Mouse (Mus musculus): ENCODE results near the gene Dlx4.

Gene Dlx4

DNA sequence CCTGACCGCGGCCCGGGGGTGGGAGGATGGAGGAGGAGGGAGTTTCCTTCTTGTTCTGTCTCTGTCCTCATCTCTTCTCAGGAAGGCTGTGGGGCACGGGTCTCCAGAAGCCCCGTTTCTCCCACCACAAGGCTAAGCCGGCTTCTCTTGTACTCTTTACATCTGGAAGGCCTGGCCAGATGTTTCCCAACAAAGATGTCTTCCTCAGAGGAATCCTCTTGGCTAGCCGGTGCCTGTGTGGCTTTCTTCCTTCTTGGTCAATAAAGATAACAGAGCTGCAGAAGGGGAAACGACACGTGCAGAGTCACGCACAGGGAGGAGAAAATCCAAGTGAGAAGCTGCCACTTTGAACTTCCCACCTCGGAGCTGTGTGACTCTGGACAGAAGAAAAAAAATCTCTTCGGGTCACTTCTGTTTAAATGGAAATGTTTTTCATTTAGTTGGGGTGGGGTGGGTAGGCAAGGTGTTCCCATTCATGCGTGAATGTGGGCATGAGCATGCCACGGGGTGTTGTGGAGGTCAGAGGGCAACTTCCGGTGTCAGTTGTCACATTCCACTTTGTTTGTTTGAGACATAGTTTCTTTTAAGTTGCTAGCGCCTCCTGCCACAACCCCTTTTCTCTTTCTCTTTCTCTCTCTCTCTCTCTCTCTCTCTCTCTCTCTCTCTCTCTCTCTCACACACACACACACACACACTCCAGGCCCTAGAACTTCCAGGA is 44.8 kb downstream of the Dlx4 start:
- no peak for DNase-seq

DNA sequence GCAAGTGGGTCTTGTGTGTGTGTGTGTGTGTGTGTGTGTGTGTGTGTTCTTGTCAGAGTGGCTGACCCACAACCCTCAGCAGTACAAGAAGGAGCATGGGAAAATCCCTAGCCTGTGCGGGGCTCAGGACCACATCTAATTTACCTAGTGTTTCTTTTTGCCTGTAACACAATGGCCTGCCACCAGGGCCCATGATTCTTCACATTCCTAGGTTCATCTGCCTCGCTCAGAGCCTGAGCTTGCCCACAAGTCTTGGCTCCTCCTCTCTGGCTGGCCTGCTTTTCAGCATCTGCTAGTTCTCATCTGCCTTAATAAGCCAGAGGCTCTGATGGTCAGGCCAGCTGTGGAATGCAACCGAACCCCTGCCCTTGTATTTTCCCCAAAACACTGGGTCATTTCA is 45.7 kb downstream of the Dlx4 start:
- DNase-seq: no peak

DNA sequence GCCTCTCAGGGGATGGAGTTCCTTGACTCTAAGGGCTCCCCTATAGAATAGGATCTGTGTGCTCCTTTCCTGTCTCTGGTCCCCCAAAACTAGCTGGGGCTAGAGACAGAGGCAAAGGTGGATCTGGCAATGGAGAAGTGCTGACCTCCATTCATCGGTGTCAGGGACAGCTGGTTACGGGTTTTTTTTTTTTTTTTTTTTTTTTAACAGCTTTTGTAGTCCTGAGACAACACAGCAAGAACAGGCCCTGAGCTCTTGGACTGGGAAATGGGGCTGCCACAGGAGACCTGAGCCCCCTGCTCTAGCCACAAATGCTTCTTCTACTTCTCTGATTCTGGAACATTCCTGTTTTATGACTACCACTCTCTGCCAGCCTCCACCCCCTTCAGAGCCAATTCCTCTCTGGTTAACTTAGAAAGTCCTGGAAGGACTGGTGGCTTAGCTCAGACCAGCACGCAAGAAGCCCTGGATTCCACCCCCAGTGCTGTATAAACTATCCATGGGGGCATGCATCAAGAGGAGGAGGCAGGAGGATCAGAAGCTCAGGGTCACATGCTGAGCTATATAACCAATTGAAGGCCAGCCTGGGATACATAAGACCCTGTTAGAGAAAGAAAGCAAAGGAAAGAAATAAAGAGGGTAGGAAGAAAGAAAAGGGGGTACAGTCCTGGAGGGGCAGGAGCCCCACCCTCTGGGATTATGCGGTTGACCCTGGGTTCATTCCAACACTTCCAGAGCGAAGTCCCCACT is 47.5 kb downstream of the Dlx4 start:
- DNase-seq: no peak

DNA sequence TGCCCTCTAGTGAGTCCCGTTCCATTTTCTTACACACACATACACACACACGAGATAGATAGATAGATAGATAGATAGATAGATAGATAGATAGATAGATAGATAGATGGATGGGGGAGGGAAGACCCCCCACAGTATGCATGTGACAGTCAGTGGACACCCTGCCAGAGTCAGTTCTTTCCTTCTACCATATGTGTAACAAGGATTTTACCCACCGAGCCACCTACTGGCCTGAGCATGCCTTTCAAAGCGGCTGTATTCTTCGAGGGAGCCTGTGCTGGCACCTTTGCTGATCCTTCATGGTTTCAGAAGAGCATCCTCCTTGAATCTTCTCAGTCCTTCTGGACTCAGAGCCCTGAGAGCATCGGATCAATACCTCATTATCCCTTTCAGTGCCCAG is 48.2 kb downstream of the Dlx4 start:
- DNase-seq: no peak

DNA sequence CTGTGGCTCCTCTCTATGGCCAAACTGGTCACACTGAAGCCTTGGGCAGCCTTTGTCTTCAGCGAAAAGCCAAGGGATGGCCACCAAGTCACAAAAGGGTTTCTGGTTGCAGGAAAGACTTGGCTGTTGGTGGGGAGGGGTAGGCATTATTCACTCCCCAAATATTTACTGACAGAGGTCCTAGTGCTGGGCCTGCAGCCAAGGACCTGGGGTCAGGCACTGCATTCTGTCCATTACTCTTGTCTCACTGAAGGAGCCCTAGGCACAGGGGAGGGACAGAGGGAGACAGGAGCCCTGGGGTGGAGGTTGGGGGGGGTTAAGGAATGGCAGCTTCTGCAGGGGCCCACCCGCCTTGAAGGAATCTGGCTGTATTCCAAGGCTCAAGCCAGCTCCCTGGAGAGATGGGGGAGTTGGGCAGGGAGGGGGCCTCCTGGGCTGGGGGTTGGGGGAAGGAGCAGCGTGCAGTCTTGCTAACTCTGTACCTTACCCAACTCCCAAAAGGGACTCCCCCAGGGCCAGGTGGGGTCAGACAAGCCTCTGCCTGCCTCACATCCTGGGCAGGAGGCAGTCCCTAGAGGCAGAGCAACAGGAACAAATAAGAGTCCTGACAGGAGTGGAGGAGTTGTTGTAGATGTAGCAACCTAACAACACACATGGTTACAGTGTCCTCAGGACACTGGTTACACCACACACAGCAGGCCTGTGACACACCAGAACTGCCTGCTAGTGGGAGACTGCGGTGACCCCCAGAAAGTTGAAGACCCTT is 49.3 kb downstream of the Dlx4 start:
- DNase-seq: peak; percentile 67

DNA sequence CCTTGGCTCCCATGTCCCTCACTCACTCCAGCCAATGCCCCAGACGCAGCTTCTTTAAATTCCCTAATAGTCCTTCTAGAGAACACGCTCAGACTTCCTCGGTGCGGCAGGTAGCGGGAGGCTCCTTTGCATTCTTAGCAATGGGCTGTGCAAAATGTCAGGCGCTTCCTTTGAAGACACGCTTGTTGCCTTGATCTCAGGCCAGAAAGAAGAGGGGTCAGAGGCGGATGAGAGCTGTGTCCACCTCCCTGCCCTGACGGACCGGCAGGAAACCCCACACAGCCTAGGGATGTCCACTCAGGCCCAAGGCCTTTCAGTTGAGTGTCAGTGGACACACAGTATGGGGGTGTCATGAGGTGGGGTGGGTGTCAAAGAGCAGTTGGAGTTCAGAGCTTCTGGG is 50.5 kb downstream of the Dlx4 start:
- no peak for DNase-seq

DNA sequence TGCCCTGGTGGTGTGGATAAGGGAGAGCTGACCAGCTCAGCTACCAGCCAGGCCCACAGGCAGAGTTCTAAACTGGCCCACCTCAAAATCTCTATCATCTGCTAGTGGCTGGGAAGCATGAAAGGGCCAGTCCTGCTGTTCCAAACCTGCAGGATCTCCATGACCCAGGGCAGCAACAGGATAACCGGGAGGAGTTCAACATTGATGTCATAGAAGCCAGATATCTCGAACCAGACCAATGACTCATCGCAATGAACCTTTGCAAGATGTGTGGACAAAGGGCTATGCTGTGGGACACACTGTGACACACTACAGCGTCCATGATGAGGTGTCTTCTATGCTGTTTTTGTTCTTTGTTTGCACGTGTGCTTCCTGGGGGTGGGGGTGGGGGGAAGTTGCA is 53.0 kb downstream of the Dlx4 start:
- no peak for DNase-seq

Data from lung, postnatal 36 days (tissue).